Mouse (Mus musculus) cerebellum, adult 2 months (tissue): Measurements from ENCODE around the gene Gpr34.

Source experiments
- CTCF ChIP-seq: fragments of 200-500 bp; IDR thresholded peaks from 2 replicates; pipeline ENCODE4 v1.5.1; 2011; ENCODE audit warnings: low read depth, mild to moderate bottlenecking, control low read depth, low read length, moderate library complexity, borderline replicate concordance; ENCODE audit not compliant: insufficient read depth
- POLR2A ChIP-seq: fragments of 200-500 bp; IDR thresholded peaks from 2 replicates; pipeline ENCODE4 v1.6.1; 2011; ENCODE audit warnings: low read length, control low read depth, borderline replicate concordance; ENCODE audit not compliant: insufficient read depth

DNA sequence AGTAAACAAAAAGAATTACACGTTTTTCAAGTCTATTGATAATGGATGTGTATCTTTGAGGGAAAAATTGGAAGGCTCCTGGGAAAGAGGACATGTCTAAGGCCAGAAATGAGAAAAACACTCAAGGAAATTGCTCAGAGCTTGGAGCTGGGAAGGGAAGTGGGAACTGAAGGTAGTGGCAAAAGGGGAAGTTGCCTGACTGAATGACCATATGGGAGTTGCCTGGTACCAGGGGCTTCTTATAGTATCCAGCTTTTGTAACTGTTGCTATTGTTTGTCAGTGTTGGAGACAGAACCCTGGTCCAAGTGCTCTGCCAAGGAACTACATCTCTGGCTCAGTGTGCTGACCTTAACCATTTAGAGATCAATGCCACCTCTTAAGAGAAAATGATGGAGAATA lies 15.2 kb upstream of the Gpr34 start:
- TF ChIP-seq POLR2A (no peak), CTCF (no peak)
